Mouse (Mus musculus): ENCODE measurements around the gene Ifna4. TPM values are rescaled to one million over a fixed set of nuclear protein-coding genes. Genes with fewer than 3 reads are reported as not detected.

Gene Ifna4
- polyA plus RNA-seq, 1 experiment from 2014 or later: not detected

GRCm38 (mm10) chr4:88863309-88863708, 21.6 kb downstream of the Ifna4 start:
- Histone ChIP-seq H3K27me3 (replicated peaks; ENCODE audit: insufficient read depth, low read length) (peaks cover 5% of the 10 kb centered on the region; the same call in 1 of the 2 replicates), H3K4me2 (replicated peaks; ENCODE audit: low read depth, low read length) (no peak overlapping the region), H3K27ac (ENCODE audit: low read length) (no peak overlapping the region), H3K4me1 (ENCODE audit: insufficient read depth, low read depth, low read length) (no peaks in the 10 kb centered on the region), H3K9me3 (ENCODE audit: low read length) (no peaks in the 10 kb centered on the region), H3K36me3 (ENCODE audit: insufficient read depth, low read length) (no peaks in the 10 kb centered on the region), H3K9ac (replicated peaks; ENCODE audit: low read depth) (no peak overlapping the region), H3K4me3 (ENCODE audit: low read depth, low read length) (no peak overlapping the region)
- DNase-seq (ENCODE audit: low spot score) (no peak), ATAC-seq (no peak)
- TF ChIP-seq CTCF (IDR thresholded peaks at IDR 0.05): no peak
- TF ChIP-seq EP300 (IDR thresholded peaks at IDR 0.05): no peak
- 7% methylated on average over 7 of the region's 7 CpGs for WGBS

- no peak for DNase-seq (ENCODE audit: low spot score)
- no peak overlapping the region for H3K4me3 ChIP-seq (ENCODE audit: low read depth, low read length)
- no peak overlapping the region for H3K9ac ChIP-seq (replicated peaks; ENCODE audit: low read depth)
- ATAC-seq: no peak
- 50% methylated on average over 9 of the region's 9 CpGs for WGBS
- H3K4me2 ChIP-seq (replicated peaks; ENCODE audit: low read depth, low read length): no peak overlapping the region
- peaks cover 5% of the 10 kb centered on the region; the same call in 1 of the 2 replicates for H3K27me3 ChIP-seq (replicated peaks; ENCODE audit: insufficient read depth, low read length)
- H3K27ac ChIP-seq (ENCODE audit: low read length): no peak overlapping the region
- TF ChIP-seq CTCF (IDR thresholded peaks at IDR 0.05): no peak
- TF ChIP-seq EP300 (IDR thresholded peaks at IDR 0.05): no peak
- H3K36me3 ChIP-seq (ENCODE audit: insufficient read depth, low read length): no peaks in the 10 kb centered on the region
- H3K4me1 ChIP-seq (ENCODE audit: insufficient read depth, low read depth, low read length): no peaks in the 10 kb centered on the region
- H3K9me3 ChIP-seq (ENCODE audit: low read length): no peaks in the 10 kb centered on the region
Observed at GRCm38 (mm10) chr4:88864599-88864998, 22.9 kb downstream of the Ifna4 start.

GRCm38 (mm10) chr4:88865011-88865569, 23.4 kb downstream of the Ifna4 start:
- Histone ChIP-seq H3K36me3 (ENCODE audit: insufficient read depth, low read length) (no peaks in the 10 kb centered on the region), H3K27ac (ENCODE audit: low read length) (no peak overlapping the region), H3K4me2 (replicated peaks; ENCODE audit: low read depth, low read length) (no peak overlapping the region), H3K4me3 (ENCODE audit: low read depth, low read length) (no peak overlapping the region), H3K27me3 (replicated peaks; ENCODE audit: insufficient read depth, low read length) (peaks cover 5% of the 10 kb centered on the region; the same call in 1 of the 2 replicates), H3K9ac (replicated peaks; ENCODE audit: low read depth) (no peak overlapping the region), H3K4me1 (ENCODE audit: insufficient read depth, low read depth, low read length) (no peaks in the 10 kb centered on the region), H3K9me3 (ENCODE audit: low read length) (no peaks in the 10 kb centered on the region)
- 42% methylated on average over 6 of the region's 6 CpGs for WGBS
- DNase-seq (ENCODE audit: low spot score) (peak; percentile 28), ATAC-seq (no peak)
- no peak for TF ChIP-seq CTCF (IDR thresholded peaks at IDR 0.05)
- TF ChIP-seq EP300 (IDR thresholded peaks at IDR 0.05): no peak

- DNase-seq (ENCODE audit: low spot score) (peak; percentile 82), ATAC-seq (peak; percentile 82)
- Histone ChIP-seq H3K4me2 (replicated peaks; ENCODE audit: low read depth, low read length) (peak overlapping the region; percentile 63), H3K4me1 (ENCODE audit: insufficient read depth, low read depth, low read length) (no peaks in the 10 kb centered on the region), H3K36me3 (ENCODE audit: insufficient read depth, low read length) (no peaks in the 10 kb centered on the region), H3K9me3 (ENCODE audit: low read length) (no peaks in the 10 kb centered on the region), H3K27ac (ENCODE audit: low read length) (no peak overlapping the region), H3K27me3 (replicated peaks; ENCODE audit: insufficient read depth, low read length) (peaks cover 5% of the 10 kb centered on the region; the same call in 1 of the 2 replicates), H3K9ac (replicated peaks; ENCODE audit: low read depth) (no peak overlapping the region), H3K4me3 (ENCODE audit: low read depth, low read length) (peak overlapping the region; percentile 42)
- TF ChIP-seq EP300 (IDR thresholded peaks at IDR 0.05) (no peak), CTCF (IDR thresholded peaks at IDR 0.05) (peak; percentile 95)
- WGBS: under 1% methylated on average over 8 of the region's 8 CpGs
Observed at GRCm38 (mm10) chr4:88867366-88867925, 25.8 kb downstream of the Ifna4 start.

- 4% methylated on average over 31 of the region's 31 CpGs for WGBS
- ATAC-seq (peak; percentile 69), DNase-seq (ENCODE audit: low spot score) (peak; percentile 71)
- H3K4me1 ChIP-seq (ENCODE audit: insufficient read depth, low read depth, low read length): no peaks in the 10 kb centered on the region
- peak overlapping the region; percentile 63 for H3K4me2 ChIP-seq (replicated peaks; ENCODE audit: low read depth, low read length)
- no peaks in the 10 kb centered on the region for H3K9me3 ChIP-seq (ENCODE audit: low read length)
- no peaks in the 10 kb centered on the region for H3K36me3 ChIP-seq (ENCODE audit: insufficient read depth, low read length)
- no peak overlapping the region for H3K27ac ChIP-seq (ENCODE audit: low read length)
- peaks cover 5% of the 10 kb centered on the region; the same call in 1 of the 2 replicates for H3K27me3 ChIP-seq (replicated peaks; ENCODE audit: insufficient read depth, low read length)
- 0 out of 2 replicates have a peak overlapping the region, but pooled peaks have one; percentile 2 for H3K9ac ChIP-seq (replicated peaks; ENCODE audit: low read depth)
- H3K4me3 ChIP-seq (ENCODE audit: low read depth, low read length): peak overlapping the region; percentile 42
- TF ChIP-seq EP300 (IDR thresholded peaks at IDR 0.05) (no peak), CTCF (IDR thresholded peaks at IDR 0.05) (no peak)
Observed at GRCm38 (mm10) chr4:88867926-88868911, 26.6 kb downstream of the Ifna4 start.

- Histone ChIP-seq H3K9me3 (ENCODE audit: low read length) (no peaks in the 10 kb centered on the region), H3K36me3 (ENCODE audit: insufficient read depth, low read length) (no peaks in the 10 kb centered on the region), H3K27ac (ENCODE audit: low read length) (no peak overlapping the region), H3K27me3 (replicated peaks; ENCODE audit: insufficient read depth, low read length) (no peaks in the 10 kb centered on the region), H3K9ac (replicated peaks; ENCODE audit: low read depth) (no peak overlapping the region), H3K4me2 (replicated peaks; ENCODE audit: low read depth, low read length) (no peak overlapping the region), H3K4me3 (ENCODE audit: low read depth, low read length) (no peak overlapping the region), H3K4me1 (ENCODE audit: insufficient read depth, low read depth, low read length) (no peaks in the 10 kb centered on the region)
- DNase-seq (ENCODE audit: low spot score) (peak; percentile 57), ATAC-seq (no peak)
- TF ChIP-seq CTCF (IDR thresholded peaks at IDR 0.05) (peak; percentile 77), EP300 (IDR thresholded peaks at IDR 0.05) (no peak)
- WGBS: 0% methylated on average over 2 of the region's 2 CpGs
Observed at GRCm38 (mm10) chr4:88872691-88873090, 31.0 kb downstream of the Ifna4 start.

Measured in lung, postnatal 0 days (tissue).